Mouse (Mus musculus) intestine, embryonic 16.5 days (tissue): ENCODE measurements around the gene Cyp2j5. TPM values are rescaled to one million over a fixed set of nuclear protein-coding genes. Genes with fewer than 3 reads are reported as not detected.

Experiments
- ATAC-seq: fragments of 200-750 bp; cut with Nextera tagmentation; 2 replicates; pipeline ENCODE4 v1.8.0; 2017; ENCODE audit warnings: moderate TSS enrichment, moderate library complexity
- H3K27ac ChIP-seq: fragments of 300-500 bp; sonication (generic); 2 replicates; pipeline ENCODE4 v1.5.1; 2014; ENCODE audit warnings: mild to moderate bottlenecking, low read length
- H3K27me3 ChIP-seq: fragments of 300-500 bp; sonication (generic); replicated peaks from 2 replicates; pipeline ENCODE4 v1.6.1; 2014; ENCODE audit warnings: low read length, control low read depth, mixed read lengths; ENCODE audit not compliant: control insufficient read depth, insufficient read depth
- H3K36me3 ChIP-seq: fragments of 300-500 bp; sonication (generic); 2 replicates; pipeline ENCODE4 v1.6.1; 2014; ENCODE audit warnings: low read length, control low read depth; ENCODE audit not compliant: control insufficient read depth, insufficient read depth
- H3K4me1 ChIP-seq: fragments of 300-500 bp; sonication (generic); 2 replicates; pipeline ENCODE4 v1.6.1; 2014; ENCODE audit warnings: low read length, control low read depth, mixed read lengths; ENCODE audit not compliant: control insufficient read depth, insufficient read depth
- H3K4me2 ChIP-seq: fragments of 300-500 bp; sonication (generic); 2 replicates; pipeline ENCODE4 v1.6.1; 2014; ENCODE audit warnings: low read depth, low read length, control low read depth
- H3K4me3 ChIP-seq: fragments of 300-500 bp; sonication (generic); 2 replicates; pipeline ENCODE4 v1.5.1; 2014; ENCODE audit warnings: mild to moderate bottlenecking, low read length
- H3K9ac ChIP-seq: fragments of 300-500 bp; sonication (generic); 2 replicates; pipeline ENCODE4 v1.6.1; 2014; ENCODE audit warnings: low read depth, low read length
- H3K9me3 ChIP-seq: fragments of 300-500 bp; sonication (generic); 2 replicates; pipeline ENCODE4 v1.6.1; 2016; ENCODE audit warnings: low read length, control low read depth; ENCODE audit not compliant: control insufficient read depth
- WGBS: fragments of 180-500 bp; shearing (Covaris S2); extraction: QIAGEN DNeasy Blood & Tissue Kit; methylation state at CpG from one replicate; pipeline ENCODE4 v1.1.7; 2014; 5-methylcytosine and 5-hydroxymethylcytosine counted together
- polyA plus RNA-seq: library from polyadenylated mRNA; unstranded; fragments of >200 nt; fragmentation: Nextera tagmentation; extraction: Ambion mirVana; gene quantifications from 2 replicates; pipeline ENCODE4 v1.2.1, GENCODE M21; 2015

Gene Cyp2j5
- 0.12 and 0.17 TPM in 2 replicates for polyA plus RNA-seq

- H3K27me3 ChIP-seq: no peaks in the 10 kb centered on the region
- WGBS: 84% methylated on average over 2 of the region's 2 CpGs
- H3K4me3 ChIP-seq: no peak within 1 kb of the TSS
- no peak for ATAC-seq
- H3K4me2 ChIP-seq: no peak within 1 kb of the TSS
- H3K27ac ChIP-seq: no peak within 1 kb of the TSS
- H3K9ac ChIP-seq: no peak within 1 kb of the TSS
- no peaks in the 10 kb centered on the region for H3K4me1 ChIP-seq
- no peaks in the 10 kb centered on the region for H3K9me3 ChIP-seq
- H3K36me3 ChIP-seq: no peaks in the 10 kb centered on the region
Observed at GRCm38 (mm10) chr4:96663991-96664390, at the start of gene Cyp2j5. TSS of gene Cyp2j5 (minus strand) at chr4:96664154.

- H3K4me3 ChIP-seq: no peak overlapping the region
- 55% methylated on average over 2 of the region's 2 CpGs for WGBS
Observed at GRCm38 (mm10) chr4:96705281-96705951, 41.5 kb upstream of the Cyp2j5 start.

GRCm38 (mm10) chr4:96698218-96698561, 34.2 kb upstream of the Cyp2j5 start:
- Histone ChIP-seq H3K27me3 (no peaks in the 10 kb centered on the region), H3K4me2 (no peak overlapping the region), H3K27ac (no peak overlapping the region), H3K4me3 (no peak overlapping the region), H3K9ac (no peak overlapping the region), H3K36me3 (no peaks in the 10 kb centered on the region), H3K4me1 (no peaks in the 10 kb centered on the region), H3K9me3 (no peaks in the 10 kb centered on the region)
- 57% methylated on average over 5 of the region's 5 CpGs for WGBS
- ATAC-seq: no peak

More at GRCm38 (mm10) chr4:96705281-96705951, 41.5 kb upstream of the Cyp2j5 start:
- Histone ChIP-seq H3K36me3 (no peaks in the 10 kb centered on the region), H3K4me2 (no peak overlapping the region), H3K4me1 (no peaks in the 10 kb centered on the region), H3K9me3 (no peaks in the 10 kb centered on the region), H3K9ac (no peak overlapping the region), H3K27ac (no peak overlapping the region), H3K27me3 (no peaks in the 10 kb centered on the region)
- no peak for ATAC-seq

DNA sequence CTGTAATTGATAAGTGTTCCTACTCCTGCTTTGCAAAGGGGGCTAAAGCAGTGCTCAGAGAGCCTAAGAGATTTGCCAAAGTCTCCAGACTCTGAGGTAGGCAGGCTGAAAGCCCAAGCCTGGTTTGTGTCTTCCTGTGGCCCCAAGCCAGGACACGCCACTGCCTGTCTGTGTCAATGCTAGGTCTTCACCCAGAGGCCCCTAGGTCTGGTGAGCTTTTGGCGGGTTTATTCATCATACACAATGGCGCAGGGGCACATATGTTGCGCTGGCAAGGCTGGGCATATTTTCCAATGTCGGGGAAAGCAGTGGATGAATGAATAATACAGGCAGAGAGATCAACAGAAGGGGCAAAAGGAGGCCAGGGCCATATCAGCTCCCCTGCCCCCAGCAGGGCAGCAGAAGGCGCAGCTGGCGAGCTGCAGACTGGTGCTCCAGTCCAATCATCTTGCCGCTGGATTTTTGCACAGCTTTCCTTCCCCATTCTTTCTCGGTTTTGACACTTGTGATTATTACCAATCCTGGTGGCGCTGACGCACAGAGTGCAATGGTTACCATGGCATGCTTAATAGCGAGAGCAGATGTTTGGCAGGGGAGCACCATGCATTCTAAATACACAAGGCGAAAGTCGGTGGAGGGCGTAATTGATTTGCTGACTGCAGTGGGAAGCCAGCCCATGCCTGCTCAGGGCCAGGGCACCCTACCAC, 33.7 kb upstream of the Cyp2j5 start:
- Histone ChIP-seq H3K4me3 (no peak overlapping the region), H3K9ac (no peak overlapping the region), H3K4me1 (no peaks in the 10 kb centered on the region), H3K27me3 (no peaks in the 10 kb centered on the region), H3K36me3 (no peaks in the 10 kb centered on the region), H3K27ac (no peak overlapping the region), H3K4me2 (no peak overlapping the region), H3K9me3 (no peaks in the 10 kb centered on the region)
- 68% methylated on average over 15 of the region's 15 CpGs for WGBS
- ATAC-seq: no peak

GRCm38 (mm10) chr4:96696614-96697360, 32.8 kb upstream of the Cyp2j5 start:
- H3K36me3 ChIP-seq: no peaks in the 10 kb centered on the region
- no peak overlapping the region for H3K27ac ChIP-seq
- no peak overlapping the region for H3K4me3 ChIP-seq
- no peak overlapping the region for H3K9ac ChIP-seq
- H3K27me3 ChIP-seq: no peaks in the 10 kb centered on the region
- H3K4me1 ChIP-seq: no peaks in the 10 kb centered on the region
- H3K9me3 ChIP-seq: no peaks in the 10 kb centered on the region
- WGBS: 36% methylated on average over 13 of the region's 13 CpGs
- peak overlapping the region; percentile 26; the same call in 1 of the 2 replicates for H3K4me2 ChIP-seq
- peak; percentile 55; the same call in 1 of the 2 replicates for ATAC-seq

GRCm38 (mm10) chr4:96687358-96687803, 23.4 kb upstream of the Cyp2j5 start:
- Histone ChIP-seq H3K9me3 (no peaks in the 10 kb centered on the region), H3K27ac (no peak overlapping the region), H3K4me2 (no peak overlapping the region), H3K4me1 (no peaks in the 10 kb centered on the region), H3K9ac (no peak overlapping the region), H3K27me3 (no peaks in the 10 kb centered on the region), H3K36me3 (no peaks in the 10 kb centered on the region), H3K4me3 (no peak overlapping the region)
- 67% methylated on average over 2 of the region's 2 CpGs for WGBS
- no peak for ATAC-seq

GRCm38 (mm10) chr4:96683474-96683873, 19.5 kb upstream of the Cyp2j5 start:
- H3K9me3 ChIP-seq: no peaks in the 10 kb centered on the region
- H3K27ac ChIP-seq: no peak overlapping the region
- no peak overlapping the region for H3K9ac ChIP-seq
- H3K4me1 ChIP-seq: no peaks in the 10 kb centered on the region
- no peak overlapping the region for H3K4me2 ChIP-seq
- ATAC-seq: no peak; the same call in 1 of the 2 replicates
- H3K36me3 ChIP-seq: no peaks in the 10 kb centered on the region
- no peak overlapping the region for H3K4me3 ChIP-seq
- 44% methylated on average over 2 of the region's 2 CpGs for WGBS
- no peaks in the 10 kb centered on the region for H3K27me3 ChIP-seq

DNA sequence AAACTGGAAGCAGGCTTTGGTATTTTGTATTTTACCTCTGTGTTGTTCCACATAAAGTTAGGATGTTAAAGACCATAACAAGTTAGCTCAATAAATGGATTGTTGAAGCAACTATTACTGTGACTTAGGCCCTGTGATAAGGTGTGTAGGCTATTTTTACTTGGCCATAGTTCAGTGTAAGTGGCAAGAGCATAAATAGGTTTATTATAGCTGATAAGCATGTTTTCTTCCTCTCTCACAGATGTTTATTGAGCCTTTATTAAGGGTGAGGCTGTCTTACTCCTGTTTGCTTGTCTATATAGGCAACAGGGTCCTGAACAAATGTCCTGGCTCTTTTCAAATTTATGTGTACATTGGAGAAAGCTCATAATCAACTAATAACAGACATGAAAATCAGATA, 17.0 kb upstream of the Cyp2j5 start:
- no peaks in the 10 kb centered on the region for H3K36me3 ChIP-seq
- no peak overlapping the region for H3K4me3 ChIP-seq
- ATAC-seq: peak; percentile 79
- no peak overlapping the region for H3K4me2 ChIP-seq
- no peak overlapping the region for H3K9ac ChIP-seq
- H3K27me3 ChIP-seq: no peaks in the 10 kb centered on the region
- H3K4me1 ChIP-seq: no peaks in the 10 kb centered on the region
- no peak overlapping the region for H3K27ac ChIP-seq
- no peaks in the 10 kb centered on the region for H3K9me3 ChIP-seq

GRCm38 (mm10) chr4:96680233-96680632, 16.3 kb upstream of the Cyp2j5 start:
- peak; percentile 36; the same call in 1 of the 2 replicates for ATAC-seq
- Histone ChIP-seq H3K4me1 (no peaks in the 10 kb centered on the region), H3K9ac (no peak overlapping the region), H3K36me3 (no peaks in the 10 kb centered on the region), H3K4me3 (no peak overlapping the region), H3K27ac (no peak overlapping the region), H3K9me3 (no peaks in the 10 kb centered on the region), H3K27me3 (no peaks in the 10 kb centered on the region), H3K4me2 (no peak overlapping the region)
- WGBS: 41% methylated on average over 1 of the region's 1 CpGs
